Mouse (Mus musculus) left cerebral cortex, postnatal 25 days (tissue): Measurements from ENCODE around the gene Ptprs. TPM values are rescaled to one million over a fixed set of nuclear protein-coding genes. Genes with fewer than 3 reads are reported as not detected.

Experiments
- DNase-seq, 2 experiments: peaks; one replicate each; pipeline ENCODE4 v3.0.0; 2022; ENCODE audit warnings: low spot score in 2 of 2, mixed read lengths in 1 of 2
- intact Hi-C: fragments of 180-260 bp; cut with DNase I; formaldehyde crosslinking; loops from one replicate; pipeline ENCODE4 v1.15.1; 2025
- total RNA-seq, 2 experiments: library from RNA; stranded (reverse); gene quantifications; 2 replicates each; pipeline ENCODE4 v1.2.3; 2021

Gene Ptprs
- total RNA-seq, 2 experiments from 2014 or later: 621 to 622 TPM

DNA sequence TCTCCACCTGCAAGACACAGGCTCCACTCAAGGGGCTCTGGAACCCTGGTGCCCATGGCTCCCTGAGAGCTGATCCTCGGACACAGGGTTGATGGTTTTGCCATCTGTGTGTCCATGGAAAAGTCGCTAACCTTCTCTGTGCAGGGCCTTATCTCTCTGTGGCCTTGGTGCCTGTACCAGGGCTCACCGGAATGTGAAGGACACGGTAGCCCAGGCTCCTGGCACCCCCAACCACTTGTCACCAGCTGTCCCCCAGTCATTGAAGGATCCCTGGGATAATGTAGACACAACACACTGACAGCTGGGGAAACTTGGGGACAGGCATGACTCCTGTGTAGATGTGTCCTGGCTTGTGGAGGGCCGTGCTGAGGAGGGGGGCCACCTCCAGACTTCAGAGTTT, 5.1 kb downstream of the Ptprs start:
- DNase-seq: no peak
- intact Hi-C loops: no loop called here

DNA sequence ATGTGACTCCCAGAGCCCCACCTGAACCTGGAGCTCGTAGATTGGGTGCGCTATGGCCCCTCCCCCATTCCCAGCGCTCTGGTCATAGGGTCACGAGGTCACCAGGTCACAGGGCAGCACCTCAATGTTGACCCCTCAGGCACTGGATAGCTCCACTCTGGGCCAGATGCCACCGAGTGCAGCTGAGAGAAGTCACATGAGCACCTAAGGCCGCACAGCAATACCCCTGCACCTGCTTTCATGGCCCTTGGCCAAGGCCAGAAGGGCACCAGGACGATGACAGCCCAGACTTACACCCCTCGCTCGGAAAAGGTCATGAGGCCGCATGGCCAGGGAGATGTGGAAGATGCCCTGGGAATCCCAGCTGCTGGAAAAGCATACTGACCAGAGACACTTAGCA, 5.7 kb downstream of the Ptprs start:
- intact Hi-C loops: no loop called here
- no peak for DNase-seq

DNA sequence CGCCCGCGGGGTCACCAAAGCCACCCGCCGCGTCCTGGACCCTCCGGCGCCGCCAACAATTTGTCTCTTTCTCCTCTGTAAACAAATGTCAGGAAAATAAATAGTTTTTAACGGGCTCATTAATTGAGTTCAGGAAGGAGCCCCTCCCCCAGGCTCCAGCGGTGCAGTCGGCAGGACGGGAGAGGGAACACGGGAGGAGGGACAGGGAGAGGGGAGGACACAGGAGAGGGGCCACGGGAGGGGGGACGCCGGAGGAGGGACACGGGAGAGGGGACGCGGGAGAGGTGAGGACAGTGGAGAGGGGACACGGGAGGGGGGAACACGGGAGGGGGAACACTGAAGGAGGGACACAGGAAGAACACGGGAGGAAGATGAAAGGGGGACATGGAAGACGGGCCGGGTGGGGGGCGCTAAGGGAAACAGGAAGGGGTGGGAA, 6.3 kb downstream of the Ptprs start:
- no peak for DNase-seq
- intact Hi-C loops: no loop called here

DNA sequence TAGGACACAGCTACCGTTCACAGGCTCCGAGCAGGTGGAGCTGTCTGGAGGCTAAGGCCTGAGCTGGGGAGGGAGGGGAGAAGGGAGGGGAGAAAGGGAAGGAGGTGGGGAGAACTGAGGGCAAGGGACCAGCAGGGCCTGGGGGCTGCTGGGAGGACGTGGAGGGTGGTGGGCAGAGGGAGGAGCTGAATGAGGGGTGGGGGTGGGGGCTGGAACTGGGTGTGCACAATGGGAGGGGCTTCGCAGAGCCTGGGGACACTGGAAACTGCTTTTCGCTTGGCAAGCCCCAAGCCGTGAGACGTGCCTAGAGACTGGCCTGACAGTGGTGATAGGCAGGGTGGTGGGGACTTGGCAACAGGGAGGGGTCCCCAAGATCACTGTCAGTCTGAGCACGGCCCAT, 7.0 kb downstream of the Ptprs start:
- intact Hi-C loops: no loop called here
- no peak for DNase-seq

GRCm38 (mm10) chr17:56468870-56469269, 7.4 kb downstream of the Ptprs start:
- peak; percentile 59 to 83 for DNase-seq
- intact Hi-C loops: no loop called here

GRCm38 (mm10) chr17:56468380-56468779, 7.9 kb downstream of the Ptprs start:
- peak in 1 of 2 experiments; percentile 32 for DNase-seq
- intact Hi-C loops: no loop called here

DNA sequence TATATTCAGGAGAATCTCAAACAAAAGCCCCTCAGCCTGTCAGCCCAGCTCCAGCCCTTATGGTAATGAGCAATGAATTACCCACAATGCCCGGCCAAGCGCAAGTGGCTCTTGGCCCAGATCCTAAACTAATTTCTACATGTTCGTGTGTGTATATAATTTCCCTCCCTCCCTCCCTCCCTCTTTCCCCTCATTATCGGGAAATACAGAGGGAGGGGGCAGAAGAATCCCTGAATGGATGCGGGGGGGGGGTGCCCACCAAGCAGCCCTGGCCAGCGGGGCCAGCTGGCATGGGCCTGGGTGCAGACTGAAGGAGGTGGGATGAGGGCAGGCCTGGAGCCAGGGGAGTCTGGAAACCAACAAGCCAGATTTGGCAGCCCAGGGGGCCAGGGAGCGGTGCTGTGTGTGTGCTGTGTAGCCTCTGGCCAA, 8.8 kb downstream of the Ptprs start:
- intact Hi-C loops: no loop called here
- peak; percentile 55 to 67 for DNase-seq

- no peak for DNase-seq
- intact Hi-C loops: no loop called here
Measured at GRCm38 (mm10) chr17:56466747-56467146, 9.5 kb downstream of the Ptprs start.

DNA sequence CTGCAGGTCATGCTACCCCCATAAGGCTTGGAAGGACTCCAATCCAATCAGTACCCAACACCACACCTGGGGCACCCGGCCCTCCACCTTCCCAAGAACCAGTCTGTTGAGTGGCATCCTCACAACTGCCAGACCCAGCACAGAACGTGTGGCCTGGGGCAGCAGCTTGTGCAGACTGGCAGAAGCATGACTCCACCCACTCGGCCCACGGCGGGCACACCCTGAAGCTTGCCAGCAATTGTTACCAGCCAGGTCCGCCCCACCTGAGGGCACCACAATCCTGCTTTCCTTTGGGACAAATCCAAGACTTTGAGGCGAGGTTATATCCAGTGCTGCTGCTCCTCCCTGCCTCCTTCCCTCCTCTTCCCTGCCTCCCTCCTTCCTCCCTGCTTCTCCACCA, 11.5 kb downstream of the Ptprs start:
- intact Hi-C loops: no loop called here
- DNase-seq: no peak

DNA sequence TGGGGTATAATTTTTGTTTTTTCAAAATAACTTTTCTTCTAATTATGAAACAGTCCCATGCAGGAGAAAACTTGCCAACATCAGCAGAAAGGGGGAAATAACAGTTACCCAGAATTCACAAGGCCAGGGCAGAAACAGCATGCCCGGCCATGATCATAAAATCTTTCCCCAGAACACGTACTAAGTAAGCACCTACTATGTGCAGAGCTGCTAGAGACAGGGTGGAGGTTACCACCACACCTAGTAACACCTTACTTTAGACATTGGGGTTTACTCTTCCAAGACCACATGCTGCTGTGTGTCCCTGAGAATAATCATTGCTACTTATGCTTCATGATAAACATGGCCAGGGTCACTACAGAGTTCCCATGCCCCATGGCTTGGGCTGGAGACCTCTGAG, 11.9 kb downstream of the Ptprs start:
- no peak for DNase-seq
- intact Hi-C loops: no loop called here

- no peak for DNase-seq
- intact Hi-C loops: no loop called here
Measured at GRCm38 (mm10) chr17:56463500-56463899, 12.8 kb downstream of the Ptprs start.

- intact Hi-C loops: no loop called here
- DNase-seq: no peak
Measured at GRCm38 (mm10) chr17:56462835-56463455, 13.3 kb downstream of the Ptprs start.

GRCm38 (mm10) chr17:56461771-56462743, 14.2 kb downstream of the Ptprs start:
- peak; percentile 92 to 98 for DNase-seq
- intact Hi-C loops: no loop called here

DNA sequence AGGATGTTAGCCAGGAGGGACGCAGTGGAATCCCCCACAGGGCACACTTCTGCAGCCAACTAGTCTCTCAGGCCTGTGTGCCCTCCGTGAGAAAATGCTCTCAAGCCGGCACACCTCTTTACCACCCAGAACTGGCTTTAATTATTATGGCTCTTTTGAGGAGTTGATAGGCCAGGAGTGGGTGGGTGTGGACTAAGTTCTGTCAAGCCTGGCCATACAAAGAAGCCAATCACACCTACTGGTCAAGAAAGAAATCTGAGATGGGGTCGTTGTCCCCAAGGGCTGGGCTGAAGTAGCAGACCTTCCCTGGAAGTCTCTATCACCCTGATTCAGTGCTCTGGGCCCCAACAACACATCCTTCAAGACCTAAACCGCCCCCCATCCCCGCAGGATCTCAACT, 15.4 kb downstream of the Ptprs start:
- intact Hi-C loops: no loop called here
- DNase-seq: no peak

DNA sequence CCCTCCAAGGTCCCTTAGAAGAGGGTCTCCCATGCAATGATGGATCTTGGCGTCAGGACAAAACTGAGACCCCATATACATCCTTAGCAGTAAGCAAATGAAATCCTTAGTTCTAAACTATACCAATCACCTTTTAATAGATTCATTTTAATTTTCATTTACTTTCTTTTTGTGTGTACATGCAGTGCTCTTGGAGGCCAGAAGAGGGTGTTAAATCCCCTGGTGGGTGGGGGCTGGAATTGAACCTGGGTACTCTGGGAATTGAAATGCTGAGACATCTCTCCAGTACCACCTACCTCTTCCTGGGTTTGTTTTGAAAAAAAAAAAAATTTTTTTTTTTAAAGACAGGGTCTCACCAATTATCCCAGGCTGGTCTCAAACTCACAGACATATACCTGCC, 18.8 kb downstream of the Ptprs start:
- intact Hi-C loops: no loop called here

GRCm38 (mm10) chr17:56456353-56456752, 19.9 kb downstream of the Ptprs start:
- intact Hi-C loops: no loop called here
- no peak for DNase-seq

More for the DNA sequence above, 18.8 kb downstream of the Ptprs start:
- no peak for DNase-seq

- DNase-seq: no peak
- intact Hi-C loops: no loop called here
Measured at GRCm38 (mm10) chr17:56453689-56454088, 22.6 kb downstream of the Ptprs start.

DNA sequence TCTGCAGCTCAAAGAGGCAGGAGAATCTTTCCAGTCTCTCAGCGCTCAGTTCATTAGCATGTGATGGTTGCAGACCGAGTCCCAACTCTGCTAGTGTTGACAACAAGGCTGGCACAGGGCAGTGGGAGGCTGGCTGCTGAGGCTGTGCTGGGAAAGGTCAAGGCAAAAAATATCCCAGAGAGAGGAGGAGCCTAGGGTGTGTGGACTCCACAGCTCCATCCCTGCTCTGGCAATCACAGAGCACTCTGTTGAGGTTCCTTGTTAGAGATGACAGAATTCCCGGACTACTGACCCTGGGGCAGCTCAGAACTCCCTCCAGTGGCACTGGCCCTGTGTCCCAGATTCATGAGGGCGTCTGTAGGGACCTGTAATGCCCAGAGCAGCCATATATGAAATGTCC, 23.0 kb downstream of the Ptprs start:
- DNase-seq: peak in 1 of 2 experiments; percentile 71
- intact Hi-C loops: no loop called here

DNA sequence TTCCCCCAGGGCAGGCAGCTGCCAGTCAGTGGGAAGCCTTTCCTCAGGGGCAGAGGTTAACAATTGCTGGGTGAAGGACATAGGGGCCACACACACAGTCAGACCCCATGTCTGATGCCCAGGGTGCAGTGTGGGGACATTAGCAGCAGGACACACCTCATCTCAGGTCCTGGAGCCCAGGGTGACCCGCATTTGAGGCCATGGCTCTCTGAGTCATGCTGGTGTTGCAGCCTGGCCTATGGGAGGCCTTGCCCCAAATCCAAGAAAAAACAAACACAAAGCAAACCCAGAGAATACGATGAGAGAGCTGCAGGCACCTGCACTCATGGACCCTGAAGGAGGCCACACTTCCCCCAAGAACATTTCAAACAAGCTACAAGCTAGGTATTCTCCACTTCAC, 28.6 kb downstream of the Ptprs start:
- intact Hi-C loops: no loop called here
- no peak for DNase-seq

GRCm38 (mm10) chr17:56445397-56445796, 30.9 kb downstream of the Ptprs start:
- intact Hi-C loops: no loop called here
- DNase-seq: peak; percentile 76 to 88

GRCm38 (mm10) chr17:56444771-56445170, 31.5 kb downstream of the Ptprs start:
- intact Hi-C loops: no loop called here

More at GRCm38 (mm10) chr17:56444771-56445170, 31.5 kb downstream of the Ptprs start:
- no peak for DNase-seq
